Mouse (Mus musculus): ENCODE results near the gene Gm527. TPM values are rescaled to one million over a fixed set of nuclear protein-coding genes. Genes with fewer than 3 reads are reported as not detected.

The Gm527 gene
- polyA plus RNA-seq (2014; fragmentation: Nextera tagmentation; extraction: Ambion mirVana): 0.81 and 0.97 TPM in 2 replicates

DNA sequence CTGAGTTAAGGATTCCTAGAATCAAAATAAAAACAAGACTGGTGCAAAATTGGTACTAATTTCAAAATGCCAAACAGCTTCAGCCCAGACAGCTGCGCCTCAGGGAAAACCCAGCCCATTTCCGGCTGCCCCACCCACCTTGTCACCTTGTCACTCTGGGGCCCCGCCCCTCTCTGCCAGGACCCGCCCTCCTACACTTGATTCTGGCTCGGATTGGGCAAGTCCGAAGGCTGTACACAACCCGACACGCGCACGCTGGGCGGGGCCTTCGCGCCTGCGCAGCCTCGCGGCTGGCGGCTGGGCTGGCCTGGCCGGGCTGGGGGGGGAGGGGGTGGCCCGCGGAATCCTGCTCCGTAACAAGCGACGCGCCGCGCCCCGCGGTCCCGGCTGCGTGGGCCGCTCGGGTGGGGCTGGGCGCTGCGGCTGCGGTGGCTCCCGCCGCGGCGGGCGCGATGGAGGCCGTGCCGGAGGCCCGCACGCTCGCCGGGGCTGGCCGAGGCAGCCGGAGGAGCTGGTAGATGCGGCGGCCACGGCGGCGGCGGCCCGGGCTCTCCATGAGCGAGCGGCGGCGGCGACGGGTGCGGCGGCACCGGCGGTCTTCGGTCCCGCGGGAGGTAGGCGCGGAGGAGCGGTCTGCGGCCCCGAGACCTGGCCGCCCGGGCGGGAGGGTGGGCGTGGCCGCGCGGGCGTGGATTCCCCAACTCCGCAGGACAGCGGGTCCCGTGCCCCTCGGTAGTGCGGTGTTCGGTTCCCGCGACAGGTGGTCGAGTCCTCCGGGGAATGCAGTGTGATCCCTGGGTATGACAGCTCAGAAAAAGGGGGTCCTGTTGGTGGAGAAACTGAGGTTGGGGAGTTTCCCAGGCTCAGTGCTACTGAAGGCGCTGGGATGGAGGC is at the start of gene Gm527:
TSS of gene Gm527 (plus strand) at position 329 of the 894 bp plus-strand sequence.
- ATAC-seq (replicated peaks; ENCODE audit: low FRiP score) (peak; percentile 100), DNase-seq (ENCODE audit: low spot score) (peak; percentile 95)
- peak within 1 kb of the TSS; percentile 95 for H3K4me2 ChIP-seq
- H3K9me3 ChIP-seq (ENCODE audit: control insufficient read depth, low read length): no peaks in the 10 kb centered on the region
- H3K9ac ChIP-seq (ENCODE audit: low read depth, low read length): peak within 1 kb of the TSS; percentile 61
- no peak within 1 kb of the TSS for H3K27ac ChIP-seq (ENCODE audit: low read depth, low read length)
- WGBS: under 1% methylated on average over 72 of the region's 93 CpGs
- H3K4me3 ChIP-seq (ENCODE audit: low read depth, low read length): peak within 1 kb of the TSS; percentile 67
- H3K27me3 ChIP-seq (replicated peaks; ENCODE audit: control insufficient read depth, insufficient read depth, low read length): no peaks in the 10 kb centered on the region
- no peaks in the 10 kb centered on the region for H3K36me3 ChIP-seq (ENCODE audit: control insufficient read depth, insufficient read depth, low read length)
- no peaks in the 10 kb centered on the region for H3K4me1 ChIP-seq (replicated peaks; ENCODE audit: control insufficient read depth, insufficient read depth, low read length)

GRCm38 (mm10) chr12:64871103-64871502 is 46.6 kb upstream of the Gm527 start:
- ATAC-seq (replicated peaks; ENCODE audit: low FRiP score): no peak
- H3K27me3 ChIP-seq (replicated peaks; ENCODE audit: control insufficient read depth, insufficient read depth, low read length): no peaks in the 10 kb centered on the region

DNA sequence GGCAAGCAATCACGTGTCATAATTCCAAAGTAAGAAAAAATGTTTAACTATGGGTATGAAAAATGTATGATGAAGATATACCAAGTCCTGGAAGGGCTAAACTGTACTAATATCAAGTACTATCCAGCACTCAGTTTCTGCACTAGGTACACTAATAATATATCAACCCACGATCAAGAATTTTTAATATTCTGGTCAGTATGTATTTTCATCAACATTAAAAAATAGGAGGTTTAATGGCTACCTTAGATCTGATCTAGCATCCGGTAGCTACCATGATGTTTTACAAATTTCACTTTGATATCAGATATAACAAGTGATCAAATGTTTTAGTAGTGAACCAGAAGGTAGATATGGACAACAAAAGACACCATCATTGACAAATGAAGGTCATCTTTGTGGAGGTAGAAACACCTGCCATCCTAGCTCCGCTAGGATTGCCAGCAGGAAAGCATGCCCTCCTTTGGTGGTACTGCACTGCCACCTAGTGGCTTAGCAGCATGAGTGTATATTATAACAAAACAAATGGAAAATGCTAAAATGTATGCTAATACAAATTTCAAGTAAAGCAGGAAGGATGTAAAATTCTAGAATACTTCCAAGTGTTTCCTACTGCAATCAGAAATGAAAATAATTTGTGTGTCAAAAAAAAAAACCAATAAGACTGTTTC is 20.5 kb upstream of the Gm527 start:
- DNase-seq (ENCODE audit: low spot score) (no peak), ATAC-seq (replicated peaks; ENCODE audit: low FRiP score) (no peak)
- WGBS: 38% methylated on average over 4 of the region's 4 CpGs

More at GRCm38 (mm10) chr12:64871103-64871502, 46.6 kb upstream of the Gm527 start:
- Histone ChIP-seq H3K4me1 (replicated peaks; ENCODE audit: control insufficient read depth, insufficient read depth, low read length) (no peaks in the 10 kb centered on the region), H3K36me3 (ENCODE audit: control insufficient read depth, insufficient read depth, low read length) (no peaks in the 10 kb centered on the region), H3K27ac (ENCODE audit: low read depth, low read length) (no peak overlapping the region), H3K9me3 (ENCODE audit: control insufficient read depth, low read length) (no peaks in the 10 kb centered on the region), H3K9ac (ENCODE audit: low read depth, low read length) (no peak overlapping the region), H3K4me3 (ENCODE audit: low read depth, low read length) (no peak overlapping the region), H3K4me2 (no peak overlapping the region)
- DNase-seq (ENCODE audit: low spot score): no peak
- 54% methylated on average over 4 of the region's 4 CpGs for WGBS

GRCm38 (mm10) chr12:64902506-64902905 is 15.2 kb upstream of the Gm527 start:
- no peak overlapping the region for H3K9ac ChIP-seq (ENCODE audit: low read depth, low read length)
- no peak overlapping the region for H3K27ac ChIP-seq (ENCODE audit: low read depth, low read length)
- H3K27me3 ChIP-seq (replicated peaks; ENCODE audit: control insufficient read depth, insufficient read depth, low read length): no peaks in the 10 kb centered on the region
- DNase-seq (ENCODE audit: low spot score) (no peak), ATAC-seq (replicated peaks; ENCODE audit: low FRiP score) (no peak)
- H3K9me3 ChIP-seq (ENCODE audit: control insufficient read depth, low read length): no peaks in the 10 kb centered on the region
- H3K36me3 ChIP-seq (ENCODE audit: control insufficient read depth, insufficient read depth, low read length): no peaks in the 10 kb centered on the region
- WGBS: 44% methylated on average over 8 of the region's 8 CpGs
- no peak overlapping the region for H3K4me3 ChIP-seq (ENCODE audit: low read depth, low read length)
- no peaks in the 10 kb centered on the region for H3K4me1 ChIP-seq (replicated peaks; ENCODE audit: control insufficient read depth, insufficient read depth, low read length)
- H3K4me2 ChIP-seq: no peak overlapping the region

More for the DNA sequence above, 20.5 kb upstream of the Gm527 start:
- no peaks in the 10 kb centered on the region for H3K4me1 ChIP-seq (replicated peaks; ENCODE audit: control insufficient read depth, insufficient read depth, low read length)
- H3K4me2 ChIP-seq: no peak overlapping the region
- no peaks in the 10 kb centered on the region for H3K9me3 ChIP-seq (ENCODE audit: control insufficient read depth, low read length)
- H3K9ac ChIP-seq (ENCODE audit: low read depth, low read length): no peak overlapping the region
- H3K4me3 ChIP-seq (ENCODE audit: low read depth, low read length): no peak overlapping the region
- H3K36me3 ChIP-seq (ENCODE audit: control insufficient read depth, insufficient read depth, low read length): no peaks in the 10 kb centered on the region
- H3K27ac ChIP-seq (ENCODE audit: low read depth, low read length): no peak overlapping the region
- no peaks in the 10 kb centered on the region for H3K27me3 ChIP-seq (replicated peaks; ENCODE audit: control insufficient read depth, insufficient read depth, low read length)

DNA sequence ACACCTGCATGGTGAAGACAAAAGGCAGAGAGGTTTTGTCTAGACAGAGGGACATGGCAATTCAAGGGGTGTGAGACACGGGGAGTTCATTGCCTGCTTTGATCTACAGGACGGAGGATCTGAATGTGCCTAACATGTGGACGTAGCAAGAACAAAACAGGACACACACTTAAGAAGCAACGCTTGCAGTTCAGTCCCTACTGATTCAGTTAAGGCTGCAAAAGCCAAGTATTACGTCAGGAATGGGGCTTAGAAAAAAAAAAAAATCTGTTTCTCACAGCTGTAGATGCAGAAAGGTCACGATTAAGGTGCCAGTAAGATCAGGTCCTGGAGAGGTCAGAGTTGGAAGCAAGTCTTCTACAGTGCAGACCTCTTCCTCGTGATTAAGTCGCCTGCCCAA is 14.5 kb upstream of the Gm527 start:
- Histone ChIP-seq H3K36me3 (ENCODE audit: control insufficient read depth, insufficient read depth, low read length) (no peaks in the 10 kb centered on the region), H3K9me3 (ENCODE audit: control insufficient read depth, low read length) (no peaks in the 10 kb centered on the region), H3K9ac (ENCODE audit: low read depth, low read length) (no peak overlapping the region), H3K27ac (ENCODE audit: low read depth, low read length) (no peak overlapping the region), H3K27me3 (replicated peaks; ENCODE audit: control insufficient read depth, insufficient read depth, low read length) (no peaks in the 10 kb centered on the region), H3K4me1 (replicated peaks; ENCODE audit: control insufficient read depth, insufficient read depth, low read length) (no peaks in the 10 kb centered on the region), H3K4me3 (ENCODE audit: low read depth, low read length) (no peak overlapping the region), H3K4me2 (no peak overlapping the region)
- ATAC-seq (replicated peaks; ENCODE audit: low FRiP score) (no peak), DNase-seq (ENCODE audit: low spot score) (no peak)
- WGBS: 67% methylated on average over 8 of the region's 8 CpGs

DNA sequence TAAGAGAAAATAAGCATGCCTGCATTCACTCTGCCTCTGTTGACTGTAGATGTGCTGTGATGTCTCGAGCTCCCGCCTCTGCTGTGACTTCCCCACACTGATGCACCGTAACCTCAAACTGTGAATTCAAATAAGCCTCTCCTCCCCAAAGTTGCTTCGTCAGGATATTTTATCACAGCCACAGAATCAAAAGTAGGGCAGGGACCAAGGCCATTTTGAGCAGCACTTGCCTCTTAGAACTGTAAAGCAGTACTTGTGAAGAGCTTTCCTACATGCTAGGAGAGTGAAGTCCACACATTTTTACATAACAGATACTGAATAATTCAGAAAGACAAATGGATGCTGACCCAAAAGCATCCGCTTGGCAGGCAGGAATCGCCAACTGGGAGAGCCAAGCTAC is 4.7 kb upstream of the Gm527 start:
- no peaks in the 10 kb centered on the region for H3K9me3 ChIP-seq (ENCODE audit: control insufficient read depth, low read length)
- H3K9ac ChIP-seq (ENCODE audit: low read depth, low read length): no peak overlapping the region
- ATAC-seq (replicated peaks; ENCODE audit: low FRiP score): no peak
- DNase-seq (ENCODE audit: low spot score): no peak
- H3K27ac ChIP-seq (ENCODE audit: low read depth, low read length): no peak overlapping the region
- 52% methylated on average over 6 of the region's 6 CpGs for WGBS
- H3K36me3 ChIP-seq (ENCODE audit: control insufficient read depth, insufficient read depth, low read length): no peaks in the 10 kb centered on the region
- no peaks in the 10 kb centered on the region for H3K27me3 ChIP-seq (replicated peaks; ENCODE audit: control insufficient read depth, insufficient read depth, low read length)
- no peaks in the 10 kb centered on the region for H3K4me1 ChIP-seq (replicated peaks; ENCODE audit: control insufficient read depth, insufficient read depth, low read length)
- no peak overlapping the region for H3K4me2 ChIP-seq
- no peak overlapping the region for H3K4me3 ChIP-seq (ENCODE audit: low read depth, low read length)

DNA sequence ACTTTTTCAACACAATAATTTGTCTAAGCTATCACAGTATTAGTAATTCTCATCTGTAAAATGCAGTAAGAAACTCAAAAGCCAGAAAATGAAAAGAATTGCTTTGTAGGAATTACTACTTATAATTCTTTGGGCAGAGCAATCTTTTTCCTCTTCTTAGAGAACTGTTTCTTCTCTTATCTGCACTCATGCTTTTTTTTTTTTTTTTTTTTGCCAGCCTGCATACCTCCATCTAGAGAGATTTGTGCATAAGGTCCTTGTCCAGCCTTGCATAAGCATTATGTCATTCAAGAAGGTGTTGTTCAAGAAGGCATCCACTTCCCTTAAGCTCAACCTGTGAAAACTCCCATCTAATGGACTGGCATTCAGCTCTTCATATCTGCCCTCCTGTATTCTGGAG is 971 bp upstream of the Gm527 start:
- ATAC-seq (replicated peaks; ENCODE audit: low FRiP score) (no peak), DNase-seq (ENCODE audit: low spot score) (no peak)
- no peak overlapping the region for H3K27ac ChIP-seq (ENCODE audit: low read depth, low read length)
- H3K9ac ChIP-seq (ENCODE audit: low read depth, low read length): no peak overlapping the region
- no peaks in the 10 kb centered on the region for H3K9me3 ChIP-seq (ENCODE audit: control insufficient read depth, low read length)
- no peaks in the 10 kb centered on the region for H3K36me3 ChIP-seq (ENCODE audit: control insufficient read depth, insufficient read depth, low read length)
- H3K4me1 ChIP-seq (replicated peaks; ENCODE audit: control insufficient read depth, insufficient read depth, low read length): no peaks in the 10 kb centered on the region
- no peaks in the 10 kb centered on the region for H3K27me3 ChIP-seq (replicated peaks; ENCODE audit: control insufficient read depth, insufficient read depth, low read length)
- no peak overlapping the region for H3K4me2 ChIP-seq
- no peak overlapping the region for H3K4me3 ChIP-seq (ENCODE audit: low read depth, low read length)

- ATAC-seq (replicated peaks; ENCODE audit: low FRiP score): no peak
- Histone ChIP-seq H3K4me3 (ENCODE audit: low read depth, low read length) (no peak overlapping the region), H3K27me3 (replicated peaks; ENCODE audit: control insufficient read depth, insufficient read depth, low read length) (no peaks in the 10 kb centered on the region), H3K4me2 (no peak overlapping the region), H3K9me3 (ENCODE audit: control insufficient read depth, low read length) (no peaks in the 10 kb centered on the region), H3K27ac (ENCODE audit: low read depth, low read length) (no peak overlapping the region), H3K9ac (ENCODE audit: low read depth, low read length) (no peak overlapping the region), H3K36me3 (ENCODE audit: control insufficient read depth, insufficient read depth, low read length) (no peaks in the 10 kb centered on the region; the same call in 1 of the 2 replicates), H3K4me1 (replicated peaks; ENCODE audit: control insufficient read depth, insufficient read depth, low read length) (no peaks in the 10 kb centered on the region)
- DNase-seq (ENCODE audit: low spot score): no peak
- 73% methylated on average over 2 of the region's 2 CpGs for WGBS
These were observed 19.8 kb downstream of the Gm527 start for GRCm38 (mm10) chr12:64937493-64937892.
